ENCODE assay signal across 8 mouse cellular contexts in the genomic region with DNA sequence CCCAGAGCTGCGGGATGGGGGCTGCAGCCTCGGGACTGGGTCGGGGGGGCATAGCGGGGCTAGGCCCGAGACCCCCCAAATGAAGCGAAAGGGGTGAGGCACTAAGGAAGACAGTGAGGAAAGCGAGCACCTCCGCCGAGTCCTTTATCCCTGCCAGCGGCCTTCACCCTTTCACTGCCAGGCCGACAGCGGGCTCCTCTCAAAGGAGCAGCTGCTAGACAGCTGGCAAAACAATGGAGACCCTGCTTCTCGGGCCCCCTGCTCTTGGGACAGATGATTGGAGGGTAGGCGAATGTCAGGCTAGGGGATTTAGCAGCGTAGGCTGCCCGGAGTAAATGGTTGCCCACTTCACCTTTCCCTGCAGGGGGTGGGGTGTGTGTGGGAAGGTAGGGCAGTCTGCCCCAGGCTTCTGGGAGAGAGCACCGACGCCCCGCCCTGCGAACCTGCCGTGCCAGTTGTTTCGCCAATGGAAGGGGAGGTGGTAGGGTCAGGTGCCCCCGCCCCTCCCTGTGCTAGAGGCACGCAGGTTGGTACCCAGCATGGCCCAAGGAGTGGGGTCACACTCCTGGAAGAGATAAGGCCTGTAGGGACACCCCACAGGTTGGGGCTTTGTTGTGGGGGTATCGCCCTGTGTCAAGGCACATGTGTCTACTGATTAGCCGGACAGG. TPM values are rescaled to one million over a fixed set of nuclear protein-coding genes. Genes with fewer than 3 reads are reported as not detected.
DNase-seq lines count a peak whose midpoint lies in the region; ATAC-seq and TF ChIP-seq lines count a peak whose summit lies in the region.

No protein-coding gene starts in this region.

- peak; percentile 65 for DNase-seq in ovary, postnatal 36 days (ENCODE audit: low spot score)
- DNase-seq in ovary, postnatal 14 days (ENCODE audit: low spot score) = no peak
- peak; percentile 62 to 65 for DNase-seq in cerebellum, postnatal 25 days
- DNase-seq in kidney, adult 2 months = peak; percentile 95
- peak; percentile 53 to 54 for DNase-seq in thymus, postnatal 36 days

- no peaks in the 10 kb centered on the region for H3K27me3 ChIP-seq in kidney, adult 2 months (replicated peaks; ENCODE audit: control insufficient read depth, insufficient read depth, low read length)
- peaks cover 7% of the 10 kb centered on the region for H3K27me3 ChIP-seq in liver, embryonic 15.5 days
- H3K27me3 ChIP-seq in neural tube, embryonic 12.5 days (replicated peaks) = no peaks in the 10 kb centered on the region

- TF ChIP-seq CTCF in kidney, adult 2 months (conservative IDR thresholded peaks at IDR 0.05; ENCODE audit: insufficient read depth, insufficient read length, low read depth, low read length) = no peak

- peak overlapping the region; percentile 95 for H3K27ac ChIP-seq in kidney, adult 2 months (ENCODE audit: insufficient read depth, low read depth, low read length)
- H3K27ac ChIP-seq in liver, embryonic 15.5 days (replicated peaks) = peak overlapping the region; percentile 88
- peak overlapping the region; percentile 85 for H3K27ac ChIP-seq in neural tube, embryonic 12.5 days

- 4% methylated on average over 26 of the region's 26 CpGs for WGBS in kidney, adult 2 months
- 2% methylated on average over 26 of the region's 26 CpGs for WGBS in liver, embryonic 15.5 days (ENCODE audit: insufficient replicate concordance)
- WGBS in neural tube, embryonic 12.5 days = 5% methylated on average over 26 of the region's 26 CpGs

- H3K4me1 ChIP-seq in kidney, adult 2 months (ENCODE audit: control insufficient read depth, insufficient read depth, low read length) = peaks cover 20% of the 10 kb centered on the region
- H3K4me1 ChIP-seq in liver, embryonic 15.5 days (replicated peaks) = peaks cover 55% of the 10 kb centered on the region
- peaks cover 36% of the 10 kb centered on the region for H3K4me1 ChIP-seq in neural tube, embryonic 12.5 days

- no peaks in the 10 kb centered on the region for H3K36me3 ChIP-seq in kidney, adult 2 months (ENCODE audit: control insufficient read depth, insufficient read depth, low read length)
- no peaks in the 10 kb centered on the region for H3K36me3 ChIP-seq in liver, embryonic 15.5 days (replicated peaks)
- no peaks in the 10 kb centered on the region for H3K36me3 ChIP-seq in neural tube, embryonic 12.5 days

- H3K4me2 ChIP-seq in liver, embryonic 15.5 days = peak overlapping the region; percentile 98
- H3K4me2 ChIP-seq in neural tube, embryonic 12.5 days (replicated peaks) = peak overlapping the region; percentile 92

- TF ChIP-seq POLR2A in kidney, adult 2 months (IDR thresholded peaks at IDR 0.05; ENCODE audit: low read depth, low read length) = peak; percentile 39

- H3K9me3 ChIP-seq in liver, embryonic 15.5 days (replicated peaks) = no peaks in the 10 kb centered on the region
- H3K9me3 ChIP-seq in neural tube, embryonic 12.5 days = no peaks in the 10 kb centered on the region

- H3K4me3 ChIP-seq in kidney, adult 2 months (ENCODE audit: insufficient read depth, low read depth, low read length) = peak overlapping the region; percentile 89
- H3K4me3 ChIP-seq in liver, embryonic 15.5 days (replicated peaks) = peak overlapping the region; percentile 98
- H3K4me3 ChIP-seq in neural tube, embryonic 12.5 days = peak overlapping the region; percentile 98

- H3K9ac ChIP-seq in liver, embryonic 15.5 days = peak overlapping the region; percentile 96
- peak overlapping the region; percentile 99 for H3K9ac ChIP-seq in neural tube, embryonic 12.5 days

- ATAC-seq in granulocyte monocyte progenitor cell, adult 5-6 weeks (replicated peaks; ENCODE audit: poor library complexity, severe bottlenecking) = peak; percentile 16; the same call in 1 of the 2 replicates
- ATAC-seq in liver, embryonic 15.5 days (ENCODE audit: insufficient read depth) = peak; percentile 45
- ATAC-seq in neural tube, embryonic 12.5 days (ENCODE audit: low FRiP score, low read depth) = peak; percentile 83

RNA-seq across cellular contexts. Expression of gene Myo18a, which starts 0.8 kb away (rescaled TPM):
- 31.9 and 49.3 TPM in 2 replicates for total RNA-seq in granulocyte monocyte progenitor cell, adult 5-6 weeks (2014; fragmentation: Nextera tagmentation)
- 62.6 and 66.5 TPM in 2 replicates for total RNA-seq in granulocyte monocyte progenitor cell, adult 5-6 weeks (2017)
- polyA plus RNA-seq in kidney, adult 2 months (2012; rRNA removed) = 92.0 and 93.1 TPM in 2 replicates
- 14.4 and 15.7 TPM in 2 replicates for polyA plus RNA-seq in liver, embryonic 15.5 days (2015; fragmentation: Nextera tagmentation; extraction: Ambion mirVana)
- 49.5 and 49.9 TPM in 2 replicates for polyA plus RNA-seq in neural tube, embryonic 12.5 days (2016; fragmentation: Nextera tagmentation; extraction: Ambion mirVana)

RNA-seq across cellular contexts. Expression of gene Gm10277, which starts 23.7 kb away (rescaled TPM):
- total RNA-seq in granulocyte monocyte progenitor cell, adult 5-6 weeks (2014; fragmentation: Nextera tagmentation) = not detected in 2 replicates
- total RNA-seq in granulocyte monocyte progenitor cell, adult 5-6 weeks (2017) = 1.0 TPM in 1 of 2 replicates, not detected in the other
- polyA plus RNA-seq in kidney, adult 2 months (2012; rRNA removed) = 0.04 TPM in 1 of 2 replicates, not detected in the other
- polyA plus RNA-seq in liver, embryonic 15.5 days (2015; fragmentation: Nextera tagmentation; extraction: Ambion mirVana) = 0.39 and 0.85 TPM in 2 replicates
- polyA plus RNA-seq in neural tube, embryonic 12.5 days (2016; fragmentation: Nextera tagmentation; extraction: Ambion mirVana) = 2.4 and 2.7 TPM in 2 replicates

RNA-seq across cellular contexts. Expression of gene Cryba1, which starts 38.7 kb away (rescaled TPM):
- total RNA-seq in granulocyte monocyte progenitor cell, adult 5-6 weeks (2014; fragmentation: Nextera tagmentation) = not detected in 2 replicates
- not detected in 2 replicates for total RNA-seq in granulocyte monocyte progenitor cell, adult 5-6 weeks (2017)
- not detected in 2 replicates for polyA plus RNA-seq in kidney, adult 2 months (2012; rRNA removed)
- not detected in 2 replicates for polyA plus RNA-seq in liver, embryonic 15.5 days (2015; fragmentation: Nextera tagmentation; extraction: Ambion mirVana)
- polyA plus RNA-seq in neural tube, embryonic 12.5 days (2016; fragmentation: Nextera tagmentation; extraction: Ambion mirVana) = 8.2 and 14.1 TPM in 2 replicates

Comparison
In these comparisons a context has a peak if more than half of its experiments do, and no peak if none do; other contexts are left out.
1. ATAC-seq: peak in every context shown above with its lines; median percentile 83 in neural tube, embryonic 12.5 days; 45 in liver, embryonic 15.5 days; 16 in granulocyte monocyte progenitor cell, adult 5-6 weeks.